Mouse (Mus musculus): ENCODE data around the gene Chat.
"Not testable (repeated sequence)": the region's sequence is repeated elsewhere in the genome, so short reads cannot be mapped to it uniquely, and the experiment has no call there.

Chat gene

GRCm38 (mm10) chr14:32452552-32452951 lies 13.2 kb downstream of the Chat start:
- no peak for DNase-seq

GRCm38 (mm10) chr14:32446989-32447388 lies 18.8 kb downstream of the Chat start:
- no peak for DNase-seq

GRCm38 (mm10) chr14:32443446-32443845 lies 22.3 kb downstream of the Chat start:
- no peak for DNase-seq

- no peak for DNase-seq
Observed at GRCm38 (mm10) chr14:32439744-32440143, 26.0 kb downstream of the Chat start.

- DNase-seq, result no peak
Observed at GRCm38 (mm10) chr14:32439316-32439715, 26.5 kb downstream of the Chat start.

- peak in 1 of 2 experiments; percentile 17 for DNase-seq
Observed at GRCm38 (mm10) chr14:32437352-32437793, 28.4 kb downstream of the Chat start.

GRCm38 (mm10) chr14:32429030-32429602 lies 36.7 kb downstream of the Chat start:
- no peak for DNase-seq

- DNase-seq, result no peak
Observed at GRCm38 (mm10) chr14:32423946-32424345, 41.8 kb downstream of the Chat start.

GRCm38 (mm10) chr14:32418747-32419146 lies 47.0 kb downstream of the Chat start:
- peak; percentile 14 to 23 for DNase-seq

GRCm38 (mm10) chr14:32412075-32412474 lies 53.7 kb downstream of the Chat start:
- no peak for DNase-seq

- no peak for DNase-seq
Observed at GRCm38 (mm10) chr14:32410084-32410483, 55.7 kb downstream of the Chat start.

GRCm38 (mm10) chr14:32405399-32405798 lies 60.4 kb downstream of the Chat start:
- not testable (repeated sequence) for DNase-seq

- DNase-seq, result peak; percentile 86 to 89
Observed at GRCm38 (mm10) chr14:32388196-32388595, 77.6 kb downstream of the Chat start, which contains the start of gene 1700024G13Rik. TSS of gene 1700024G13Rik (minus strand) at chr14:32388391.

- peak; percentile 10 to 24 for DNase-seq
Observed at GRCm38 (mm10) chr14:32381619-32382018, 84.2 kb downstream of the Chat start.

- DNase-seq, result no peak
Observed at GRCm38 (mm10) chr14:32381066-32381465, 84.7 kb downstream of the Chat start.

- DNase-seq, result no peak
Observed at GRCm38 (mm10) chr14:32380099-32380480, 85.7 kb downstream of the Chat start.

- DNase-seq, result peak; percentile 12 to 16
Observed at GRCm38 (mm10) chr14:32379395-32380098, 86.2 kb downstream of the Chat start.

GRCm38 (mm10) chr14:32372510-32372909 lies 93.3 kb downstream of the Chat start:
- no peak for DNase-seq

- DNase-seq, result no peak
Observed at GRCm38 (mm10) chr14:32369756-32370155, 96.0 kb downstream of the Chat start.

- no peak for DNase-seq
Observed at GRCm38 (mm10) chr14:32364359-32364758, 101.4 kb downstream of the Chat start.

Data from kidney, postnatal 4 days (tissue).